Mouse (Mus musculus) urinary bladder, postnatal 25 days (tissue): ENCODE data around the gene Fabp6.

ENCODE experiments used
- DNase-seq: peaks from one replicate; pipeline ENCODE4 v3.0.0; 2022; ENCODE audit warnings: low spot score

The Fabp6 gene

DNA sequence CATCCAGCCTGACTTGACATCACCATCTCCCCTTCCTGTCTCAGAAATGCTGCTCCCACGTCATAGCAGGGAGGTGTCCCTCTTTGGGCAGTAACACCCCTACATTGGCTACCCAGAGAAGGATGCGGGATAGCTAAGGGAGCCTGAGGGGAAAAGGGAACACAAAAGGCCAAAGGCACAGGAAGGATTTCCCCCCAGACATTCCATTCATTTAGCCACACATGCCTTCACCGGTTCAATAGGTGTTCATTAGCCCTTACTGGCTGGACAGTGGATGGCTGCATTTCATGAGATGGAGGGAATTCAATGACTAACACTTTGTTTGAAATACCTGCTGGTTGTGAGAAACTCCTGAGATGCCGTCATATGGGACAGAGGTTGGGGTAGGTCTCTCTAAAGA lies 54.7 kb downstream of the Fabp6 start:
- DNase-seq, result no peak
